9 mouse cellular contexts compared by ENCODE assay signal in genomic region chr17:47946921-47947420, GRCm38 (mm10). TPM values are rescaled to one million over a fixed set of nuclear protein-coding genes. Genes with fewer than 3 reads are reported as not detected.
DNase-seq lines count a peak whose midpoint lies in the region; ATAC-seq and TF ChIP-seq lines count a peak whose summit lies in the region.
"Had no signal": no experiment of that assay in that cellular context is flagged by ENCODE, and none has a peak within 500 bp of the region (broad histone marks: within the 10 kb centered on the region; RNA-seq: fewer than 3 reads in every experiment).

No protein-coding gene starts in this region.

- H3K9ac ChIP-seq in forebrain, embryonic 16.5 days (replicated peaks; ENCODE audit: low read depth, low read length) = no peak overlapping the region
- H3K9ac ChIP-seq in intestine, postnatal 0 days (ENCODE audit: low read depth, low read length) = no peak overlapping the region
- H3K9ac ChIP-seq in midbrain, embryonic 13.5 days (replicated peaks) = no peak overlapping the region
- H3K9ac ChIP-seq: liver, embryonic 15.5 days had no signal

- no peak for TF ChIP-seq POLR2A in cerebellum, adult 2 months (IDR thresholded peaks at IDR 0.05; ENCODE audit: borderline replicate concordance, insufficient read depth, low read length)

- H3K4me1 ChIP-seq in forebrain, embryonic 10.5 days = peaks cover 50% of the 10 kb centered on the region
- H3K4me1 ChIP-seq in forebrain, embryonic 16.5 days (replicated peaks; ENCODE audit: control insufficient read depth, insufficient read depth, low read length) = peaks cover 22% of the 10 kb centered on the region
- H3K4me1 ChIP-seq in intestine, postnatal 0 days (replicated peaks; ENCODE audit: control insufficient read depth, insufficient read depth, low read length) = no peaks in the 10 kb centered on the region
- H3K4me1 ChIP-seq in midbrain, embryonic 13.5 days (replicated peaks) = peaks cover 34% of the 10 kb centered on the region
- H3K4me1 ChIP-seq in cerebellum, adult 2 months (ENCODE audit: control insufficient read depth, insufficient read depth, low read length) = no peaks in the 10 kb centered on the region; the same call in 1 of the 2 replicates

- H3K27me3 ChIP-seq in forebrain, embryonic 10.5 days (ENCODE audit: poor library complexity, severe bottlenecking) = peaks cover 79% of the 10 kb centered on the region
- H3K27me3 ChIP-seq in forebrain, embryonic 16.5 days (replicated peaks; ENCODE audit: control insufficient read depth, insufficient read depth, low read length) = no peaks in the 10 kb centered on the region
- no peaks in the 10 kb centered on the region for H3K27me3 ChIP-seq in intestine, postnatal 0 days (replicated peaks; ENCODE audit: control insufficient read depth, insufficient read depth, low read length)
- 0 out of 2 replicates have a peak, but pooled peaks cover 5% of the 10 kb centered on the region for H3K27me3 ChIP-seq in midbrain, embryonic 13.5 days
- no peaks in the 10 kb centered on the region; the same call in 1 of the 2 replicates for H3K27me3 ChIP-seq in cerebellum, adult 2 months (ENCODE audit: control insufficient read depth, insufficient read depth, low read length)

- no peak for TF ChIP-seq CTCF in intestine, postnatal 0 days (IDR thresholded peaks at IDR 0.05; ENCODE audit: low read depth)
- TF ChIP-seq CTCF in cerebellum, adult 2 months (IDR thresholded peaks at IDR 0.05; ENCODE audit: borderline replicate concordance, insufficient read depth, low read depth, low read length) = no peak

- H3K4me3 ChIP-seq in forebrain, embryonic 10.5 days = peak overlapping the region; percentile 31
- H3K4me3 ChIP-seq in forebrain, embryonic 16.5 days (replicated peaks; ENCODE audit: low read length) = no peak overlapping the region
- H3K4me3 ChIP-seq in intestine, postnatal 0 days (ENCODE audit: low read depth, low read length) = no peak overlapping the region
- no peak overlapping the region for H3K4me3 ChIP-seq in midbrain, embryonic 13.5 days (replicated peaks)
- H3K4me3 ChIP-seq in cerebellum, adult 2 months (replicated peaks; ENCODE audit: insufficient read depth, low read depth, low read length) = no peak overlapping the region
- H3K4me3 ChIP-seq: liver, embryonic 15.5 days had no signal

- no peaks in the 10 kb centered on the region for H3K36me3 ChIP-seq in forebrain, embryonic 10.5 days (replicated peaks)
- H3K36me3 ChIP-seq in forebrain, embryonic 16.5 days (ENCODE audit: control insufficient read depth, insufficient read depth) = no peaks in the 10 kb centered on the region
- no peaks in the 10 kb centered on the region for H3K36me3 ChIP-seq in intestine, postnatal 0 days (ENCODE audit: control insufficient read depth, insufficient read depth)
- no peaks in the 10 kb centered on the region for H3K36me3 ChIP-seq in midbrain, embryonic 13.5 days
- H3K36me3 ChIP-seq: liver, embryonic 15.5 days had no signal

- H3K27ac ChIP-seq in forebrain, embryonic 10.5 days = peak overlapping the region; percentile 73
- no peak overlapping the region for H3K27ac ChIP-seq in forebrain, embryonic 16.5 days (ENCODE audit: low read length)
- H3K27ac ChIP-seq in intestine, postnatal 0 days (ENCODE audit: low read depth, low read length) = no peak overlapping the region
- peak overlapping the region; percentile 71 for H3K27ac ChIP-seq in midbrain, embryonic 13.5 days
- no peak overlapping the region for H3K27ac ChIP-seq in cerebellum, adult 2 months (ENCODE audit: insufficient read depth, low read length)
- H3K27ac ChIP-seq: liver, embryonic 15.5 days had no signal

- no peak overlapping the region for H3K4me2 ChIP-seq in forebrain, embryonic 16.5 days (ENCODE audit: low read length)
- H3K4me2 ChIP-seq in intestine, postnatal 0 days (replicated peaks; ENCODE audit: low read depth) = peak overlapping the region; percentile 38
- H3K4me2 ChIP-seq in midbrain, embryonic 13.5 days (replicated peaks) = no peak overlapping the region; the same call in 1 of the 2 replicates
- H3K4me2 ChIP-seq: liver, embryonic 15.5 days had no signal

- H3K9me3 ChIP-seq in forebrain, embryonic 10.5 days = no peaks in the 10 kb centered on the region
- no peaks in the 10 kb centered on the region for H3K9me3 ChIP-seq in forebrain, embryonic 16.5 days (ENCODE audit: control insufficient read depth, low read length)
- no peaks in the 10 kb centered on the region for H3K9me3 ChIP-seq in intestine, postnatal 0 days (ENCODE audit: control insufficient read depth)
- H3K9me3 ChIP-seq in midbrain, embryonic 13.5 days = no peaks in the 10 kb centered on the region
- H3K9me3 ChIP-seq: liver, embryonic 15.5 days had no signal

- ATAC-seq in forebrain, embryonic 16.5 days = no peak
- 0 out of 2 replicates have a peak, but pooled peaks have one; percentile 32 for ATAC-seq in intestine, postnatal 0 days
- ATAC-seq in midbrain, embryonic 13.5 days = peak; percentile 60

- WGBS in forebrain, embryonic 10.5 days = 3% methylated on average over 14 of the region's 14 CpGs
- WGBS in forebrain, embryonic 16.5 days = 8% methylated on average over 13 of the region's 14 CpGs
- WGBS in intestine, postnatal 0 days = 12% methylated on average over 14 of the region's 14 CpGs
- WGBS in midbrain, embryonic 13.5 days = 2% methylated on average over 14 of the region's 14 CpGs
- 17% methylated on average over 14 of the region's 14 CpGs for WGBS in cerebellum, adult 2 months

- DNase-seq in forebrain, embryonic 10.5 days (ENCODE audit: extremely low spot score, low spot score) = peak; percentile 58
- peak; percentile 29 for DNase-seq in NIH3T3 (ENCODE audit: low read depth)
- DNase-seq in frontal cortex, postnatal 10 days (ENCODE audit: low spot score in 2 of 2) = no peak
- DNase-seq in cerebellum, adult 2 months = no peak
- DNase-seq in layer of hippocampus, adult 11-12 months (ENCODE audit: low spot score) = no peak

RNA-seq across cellular contexts. Expression of gene Foxp4, which starts 22.5 kb away (rescaled TPM):
- polyA plus RNA-seq in forebrain, embryonic 10.5 days (2016; fragmentation: Nextera tagmentation; extraction: Ambion mirVana) = 16.6 and 18.0 TPM in 2 replicates
- polyA plus RNA-seq in forebrain, embryonic 16.5 days (2015; fragmentation: Nextera tagmentation; extraction: Ambion mirVana) = 29.1 and 29.6 TPM in 2 replicates
- 12.9 and 13.3 TPM in 2 replicates for polyA plus RNA-seq in intestine, postnatal 0 days (2015; fragmentation: Nextera tagmentation; extraction: Ambion mirVana)
- polyA plus RNA-seq in midbrain, embryonic 13.5 days (2015; fragmentation: Nextera tagmentation; extraction: Ambion mirVana) = 16.0 and 25.2 TPM in 2 replicates
- 52.4 and 55.4 TPM in 2 replicates for polyA plus RNA-seq in cerebellum, adult 2 months (2012; rRNA removed)

Comparison
In these comparisons a context has a peak if more than half of its experiments do, and no peak if none do; other contexts are left out.
1. H3K27ac ChIP-seq: peak in forebrain, embryonic 10.5 days (single experiment) and midbrain, embryonic 13.5 days (single experiment); none in forebrain, embryonic 16.5 days (single experiment), intestine, postnatal 0 days (single experiment) and cerebellum, adult 2 months (single experiment).
2. DNase-seq: peak in forebrain, embryonic 10.5 days (single experiment) and NIH3T3 (single experiment); none in frontal cortex, postnatal 10 days (0 of 2), cerebellum, adult 2 months (0 of 2) and layer of hippocampus, adult 11-12 months (single experiment).